Mouse (Mus musculus) ovary, adult 10 weeks (tissue): ENCODE results near the gene Iqcj. TPM values are rescaled to one million over a fixed set of nuclear protein-coding genes. Genes with fewer than 3 reads are reported as not detected.

Experiments
- polyA plus RNA-seq: library from polyadenylated mRNA; stranded (reverse); fragments of 350-450 nt; fragmentation: Illumina TruSeq; extraction: RNeasy Lipid Tissue Mini Kit (QIAGEN cat#74804); gene quantifications from one replicate; pipeline ENCODE4 v1.2.3, GENCODE M21; 2014

Iqcj gene
- polyA plus RNA-seq: not detected

GRCm38 (mm10) chr3:67892026-67892705, at the start of gene Iqcj, which contains the start of gene Iqschfp:
Gene Iqcj, plus strand, starts transcription at chr3:67892220.
Gene Iqschfp, plus strand, starts transcription at chr3:67892232.

GRCm38 (mm10) chr3:68064731-68065130, 172.7 kb downstream of the Iqcj start, which contains the start of gene Schip1:
Gene Schip1, plus strand, starts transcription at chr3:68064802.

Other genes with a start within 250 kb of the Iqcj start
- gene Iqschfp, start within 50 bp of the Iqcj start, polyA plus RNA-seq: not detected
- gene Schip1, start 172.6 kb downstream of the Iqcj start, polyA plus RNA-seq: 9.2 TPM